Comparison of ENCODE assay signal across 22 mouse cellular contexts in genomic region chr6:88722906-88723305, GRCm38 (mm10). TPM values are rescaled to one million over a fixed set of nuclear protein-coding genes. Genes with fewer than 3 reads are reported as not detected.
DNase-seq lines count a peak whose midpoint lies in the region; ATAC-seq and TF ChIP-seq lines count a peak whose summit lies in the region.
"Had no signal": no experiment of that assay in that cellular context is flagged by ENCODE, and none has a peak within 500 bp of the region (broad histone marks: within the 10 kb centered on the region; RNA-seq: fewer than 3 reads in every experiment).

No protein-coding gene starts in this region.

- no peaks in the 10 kb centered on the region for H3K27me3 ChIP-seq in cerebellum, adult 2 months (ENCODE audit: control insufficient read depth, insufficient read depth, low read length)
- no peaks in the 10 kb centered on the region for H3K27me3 ChIP-seq in heart, adult 2 months (ENCODE audit: control insufficient read depth, insufficient read depth, low read length)
- H3K27me3 ChIP-seq in limb, embryonic 12.5 days: peaks cover 49% of the 10 kb centered on the region
- peaks cover 57% of the 10 kb centered on the region for H3K27me3 ChIP-seq in limb, embryonic 10.5 days (ENCODE audit: low read depth, poor library complexity, severe bottlenecking)
- H3K27me3 ChIP-seq: Patski had no signal

- no peak overlapping the region for H3K4me3 ChIP-seq in cerebellum, adult 2 months (replicated peaks; ENCODE audit: insufficient read depth, low read depth, low read length)
- H3K4me3 ChIP-seq in heart, adult 2 months: no peak overlapping the region
- no peak overlapping the region for H3K4me3 ChIP-seq in limb, embryonic 12.5 days (replicated peaks)
- H3K4me3 ChIP-seq in limb, embryonic 10.5 days: no peak overlapping the region
- no peak overlapping the region for H3K4me3 ChIP-seq in brown adipose tissue, adult 24 weeks (ENCODE audit: insufficient read depth, low read depth, low read length)
- H3K4me3 ChIP-seq: embryonic facial prominence, embryonic 13.5 days; forebrain, embryonic 13.5 days; heart, embryonic 10.5 days; hindbrain, embryonic 12.5 days had no signal

- 99% methylated on average over 2 of the region's 2 CpGs for WGBS in cerebellum, adult 2 months
- WGBS in heart, adult 2 months: 67% methylated on average over 2 of the region's 2 CpGs
- WGBS in limb, embryonic 12.5 days: 81% methylated on average over 2 of the region's 2 CpGs
- WGBS in limb, embryonic 10.5 days: 89% methylated on average over 2 of the region's 2 CpGs

- intact Hi-C loops in heart, adult 2 months (cut with DNase I): no loop called here

- TF ChIP-seq EP300 in heart, adult 2 months (IDR thresholded peaks at IDR 0.05; ENCODE audit: insufficient read depth, low read depth, low read length): no peak

- H3K4me1 ChIP-seq in cerebellum, adult 2 months (ENCODE audit: control insufficient read depth, insufficient read depth, low read length): peaks cover 15% of the 10 kb centered on the region; the same call in 1 of the 2 replicates
- peaks cover 19% of the 10 kb centered on the region for H3K4me1 ChIP-seq in heart, adult 2 months (ENCODE audit: control insufficient read depth, insufficient read depth, low read length)
- peaks cover 8% of the 10 kb centered on the region; the same call in 1 of the 2 replicates for H3K4me1 ChIP-seq in limb, embryonic 12.5 days (replicated peaks)
- H3K4me1 ChIP-seq in limb, embryonic 10.5 days: peaks cover 18% of the 10 kb centered on the region
- H3K4me1 ChIP-seq in brown adipose tissue, adult 24 weeks (ENCODE audit: control insufficient read depth, insufficient read depth, insufficient read length, low read length): peaks cover 34% of the 10 kb centered on the region

- no peak for TF ChIP-seq POLR2A in cerebellum, adult 2 months (IDR thresholded peaks at IDR 0.05; ENCODE audit: borderline replicate concordance, insufficient read depth, low read length)
- TF ChIP-seq POLR2A in heart, adult 2 months (IDR thresholded peaks at IDR 0.05; ENCODE audit: insufficient read depth, low read depth, low read length): no peak

- peak; percentile 31 for DNase-seq in cerebellum, adult 9-10 months
- no peak for DNase-seq in cerebellum, adult 2 months
- no peak for DNase-seq in heart, adult 2 months
- no peak for DNase-seq in heart, adult 8-10 months (ENCODE audit: low spot score)
- DNase-seq in limb, embryonic 10.5 days (ENCODE audit: low spot score): no peak
- no peak for DNase-seq in layer of hippocampus, adult 18-20 months (ENCODE audit: low spot score in 2 of 2)
- DNase-seq: adrenal gland, postnatal 14 days; cerebellum, adult 18-20 months; cerebellum, postnatal 25 days; gastrocnemius, postnatal 25 days; heart, postnatal 10 days; heart, postnatal 4 days had no signal

- no peak overlapping the region for H3K27ac ChIP-seq in cerebellum, adult 2 months (ENCODE audit: insufficient read depth, low read length)
- peak overlapping the region; percentile 46 for H3K27ac ChIP-seq in heart, adult 2 months
- 0 out of 2 replicates have a peak overlapping the region, but pooled peaks have one; percentile 4 for H3K27ac ChIP-seq in limb, embryonic 12.5 days
- H3K27ac ChIP-seq in limb, embryonic 10.5 days: no peak overlapping the region
- H3K27ac ChIP-seq in brown adipose tissue, adult 24 weeks (replicated peaks; ENCODE audit: low read depth, low read length): peak overlapping the region; percentile 79
- H3K27ac ChIP-seq: embryonic facial prominence, embryonic 13.5 days; forebrain, embryonic 13.5 days; heart, embryonic 10.5 days; hindbrain, embryonic 12.5 days had no signal

- peaks cover 2% of the 10 kb centered on the region; the same call in 1 of the 2 replicates for H3K79me2 ChIP-seq in heart, adult 2 months (replicated peaks; ENCODE audit: control insufficient read depth, insufficient read depth, low read length)

- no peaks in the 10 kb centered on the region for H3K9me3 ChIP-seq in limb, embryonic 12.5 days
- no peaks in the 10 kb centered on the region for H3K9me3 ChIP-seq in limb, embryonic 10.5 days (replicated peaks)
- H3K9me3 ChIP-seq: embryonic facial prominence, embryonic 13.5 days; forebrain, embryonic 13.5 days; heart, embryonic 10.5 days; hindbrain, embryonic 12.5 days had no signal

- no peak overlapping the region for H3K9ac ChIP-seq in heart, adult 2 months (ENCODE audit: low read depth, low read length)
- no peak overlapping the region for H3K9ac ChIP-seq in limb, embryonic 12.5 days (replicated peaks)
- H3K9ac ChIP-seq: embryonic facial prominence, embryonic 13.5 days; forebrain, embryonic 13.5 days; hindbrain, embryonic 12.5 days had no signal

- no peak for TF ChIP-seq CTCF in cerebellum, adult 2 months (IDR thresholded peaks at IDR 0.05; ENCODE audit: borderline replicate concordance, insufficient read depth, low read depth, low read length)
- no peak for TF ChIP-seq CTCF in heart, adult 2 months (IDR thresholded peaks at IDR 0.05)

- H3K36me3 ChIP-seq in heart, adult 2 months (ENCODE audit: control insufficient read depth, insufficient read depth, low read length): peaks cover 6% of the 10 kb centered on the region; the same call in 1 of the 2 replicates
- H3K36me3 ChIP-seq in limb, embryonic 12.5 days: no peaks in the 10 kb centered on the region
- no peaks in the 10 kb centered on the region for H3K36me3 ChIP-seq in limb, embryonic 10.5 days
- H3K36me3 ChIP-seq: embryonic facial prominence, embryonic 13.5 days; heart, embryonic 10.5 days; hindbrain, embryonic 12.5 days had no signal

- ATAC-seq in limb, embryonic 12.5 days (ENCODE audit: insufficient number of reproducible peaks, insufficient read depth, low FRiP score, low TSS enrichment, low read depth): no peak
- ATAC-seq: activated CD4-positive, CD25-positive, alpha-beta regulatory T cell, adult 4 months; forebrain, embryonic 13.5 days; hindbrain, embryonic 16.5 days; inflammation-experienced regulatory T-cells, adult 6 months; Patski had no signal

- no peak overlapping the region for H3K4me2 ChIP-seq in limb, embryonic 12.5 days
- H3K4me2 ChIP-seq: embryonic facial prominence, embryonic 13.5 days; forebrain, embryonic 13.5 days; hindbrain, embryonic 12.5 days had no signal

RNA-seq across cellular contexts. Expression of gene Mgll, which starts 1.3 kb away (rescaled TPM):
- 63.4 and 69.2 TPM in 2 replicates for polyA plus RNA-seq in cerebellum, adult 2 months (2012; rRNA removed)
- 100 to 1,000 TPM in 1 of 2 experiments, 10 to 100 TPM in 1; 88.7 to 102 TPM for total RNA-seq in heart, adult 2 months (2021)
- 146 and 188 TPM in 2 replicates for polyA plus RNA-seq in heart, adult 2 months (2012; rRNA removed)
- total RNA-seq in heart, adult 8-10 months (2022): 100 to 1,000 TPM in 2 of 4 experiments, 10 to 100 TPM in 2; 74.8 to 134 (median 102) TPM
- polyA plus RNA-seq in limb, embryonic 12.5 days (2016; fragmentation: Nextera tagmentation; extraction: Ambion mirVana): 8.0 and 9.4 TPM in 2 replicates
- polyA plus RNA-seq in limb, embryonic 10.5 days (2016; fragmentation: Nextera tagmentation; extraction: Ambion mirVana): 1.6 and 3.3 TPM in 2 replicates
- 257 and 493 TPM in 2 replicates for polyA plus RNA-seq in brown adipose tissue, adult 24 weeks (2012; ENCODE audit: insufficient read depth, insufficient read length, missing spikeins)
- total RNA-seq in layer of hippocampus, adult 18-20 months (2021): 100 to 1,000 TPM; 170 to 184 TPM

Comparison
In these comparisons a context has a peak if more than half of its experiments do, and no peak if none do; other contexts are left out.
1. H3K27ac ChIP-seq: peak in heart, adult 2 months (single experiment), limb, embryonic 12.5 days (single experiment) and brown adipose tissue, adult 24 weeks (single experiment); none in cerebellum, adult 2 months (single experiment) and limb, embryonic 10.5 days (single experiment).